Mouse (Mus musculus) neural tube, embryonic 14.5 days (tissue): ENCODE data around the gene Rprd1b. TPM values are rescaled to one million over a fixed set of nuclear protein-coding genes. Genes with fewer than 3 reads are reported as not detected.

Experiments
- ATAC-seq: fragments of 200-750 bp; cut with Nextera tagmentation; 2 replicates; pipeline ENCODE4 v1.8.0; 2017; ENCODE audit warnings: low read depth, mild to moderate bottlenecking, moderate TSS enrichment, moderate library complexity
- H3K27ac ChIP-seq: fragments of 300-500 bp; sonication (generic); 2 replicates; pipeline ENCODE4 v1.5.1; 2014; ENCODE audit warnings: low read depth, mild to moderate bottlenecking, control low read depth, low read length, moderate library complexity, mixed read lengths
- H3K27me3 ChIP-seq: fragments of 300-500 bp; sonication (generic); 2 replicates; pipeline ENCODE4 v1.6.1; 2014; ENCODE audit warnings: low read length; ENCODE audit not compliant: control insufficient read depth, insufficient read depth
- H3K36me3 ChIP-seq: fragments of 300-500 bp; sonication (generic); 2 replicates; pipeline ENCODE4 v1.6.1; 2014; ENCODE audit warnings: low read length, mixed read lengths; ENCODE audit not compliant: control insufficient read depth, insufficient read depth
- H3K4me1 ChIP-seq: fragments of 300-500 bp; sonication (generic); 2 replicates; pipeline ENCODE4 v1.6.1; 2014; ENCODE audit warnings: low read length; ENCODE audit not compliant: control insufficient read depth, insufficient read depth
- H3K4me2 ChIP-seq: fragments of 300-500 bp; sonication (generic); 2 replicates; pipeline ENCODE4 v1.6.1; 2014; ENCODE audit warnings: mild to moderate bottlenecking, low read depth, low read length, control low read depth
- H3K4me3 ChIP-seq: fragments of 300-500 bp; sonication (generic); 2 replicates; pipeline ENCODE4 v1.5.1; 2014; ENCODE audit warnings: low read depth, low read length, control low read depth, mixed read lengths
- H3K9ac ChIP-seq: fragments of 300-500 bp; sonication (generic); replicated peaks from 2 replicates; pipeline ENCODE4 v1.6.1; 2014; ENCODE audit warnings: low read depth, mild to moderate bottlenecking, control low read depth, low read length, mixed read lengths
- H3K9me3 ChIP-seq: fragments of 300-500 bp; sonication (generic); 2 replicates; pipeline ENCODE4 v1.6.1; 2016; ENCODE audit warnings: low read length; ENCODE audit not compliant: control insufficient read depth
- WGBS: fragments of 180-500 bp; shearing (Covaris S2); extraction: QIAGEN DNeasy Blood & Tissue Kit; methylation state at CpG from one replicate; pipeline ENCODE4 v1.1.7; 2014; 5-methylcytosine and 5-hydroxymethylcytosine counted together
- polyA plus RNA-seq: library from polyadenylated mRNA; unstranded; fragments of >200 nt; fragmentation: Nextera tagmentation; extraction: Ambion mirVana; gene quantifications from 2 replicates; pipeline ENCODE4 v1.2.1, GENCODE M21; 2014

The Rprd1b gene
- polyA plus RNA-seq, 1 experiment from 2014 or later, result 38.6 TPM

GRCm38 (mm10) chr2:158035813-158036212 is 7.5 kb downstream of the Rprd1b start:
- WGBS, result 98% methylated on average over 2 of the region's 2 CpGs
- peaks cover 13% of the 10 kb centered on the region; the same call in 1 of the 2 replicates for H3K36me3 ChIP-seq
- H3K9me3 ChIP-seq, result no peaks in the 10 kb centered on the region
- no peaks in the 10 kb centered on the region for H3K27me3 ChIP-seq
- no peak overlapping the region for H3K27ac ChIP-seq
- peaks cover 13% of the 10 kb centered on the region for H3K4me1 ChIP-seq
- no peak overlapping the region for H3K4me3 ChIP-seq
- no peak overlapping the region for H3K9ac ChIP-seq
- ATAC-seq, result no peak
- no peak overlapping the region for H3K4me2 ChIP-seq

GRCm38 (mm10) chr2:158036408-158036807 is 8.1 kb downstream of the Rprd1b start:
- Histone ChIP-seq H3K9ac (no peak overlapping the region), H3K27ac (no peak overlapping the region), H3K4me2 (no peak overlapping the region), H3K36me3 (peaks cover 13% of the 10 kb centered on the region; the same call in 1 of the 2 replicates), H3K9me3 (no peaks in the 10 kb centered on the region), H3K27me3 (no peaks in the 10 kb centered on the region), H3K4me3 (no peak overlapping the region), H3K4me1 (peaks cover 8% of the 10 kb centered on the region)
- no peak for ATAC-seq
- 92% methylated on average over 6 of the region's 6 CpGs for WGBS

- Histone ChIP-seq H3K36me3 (peaks cover 13% of the 10 kb centered on the region; the same call in 1 of the 2 replicates), H3K4me1 (peaks cover 5% of the 10 kb centered on the region; the same call in 1 of the 2 replicates), H3K27me3 (no peaks in the 10 kb centered on the region), H3K9ac (no peak overlapping the region), H3K9me3 (no peaks in the 10 kb centered on the region), H3K4me2 (no peak overlapping the region), H3K4me3 (no peak overlapping the region), H3K27ac (no peak overlapping the region)
- 93% methylated on average over 7 of the region's 7 CpGs for WGBS
- ATAC-seq, result no peak
Measured at GRCm38 (mm10) chr2:158036953-158037352, 8.7 kb downstream of the Rprd1b start.

- Histone ChIP-seq H3K4me3 (no peak overlapping the region), H3K4me2 (no peak overlapping the region), H3K9me3 (no peaks in the 10 kb centered on the region), H3K36me3 (peaks cover 13% of the 10 kb centered on the region), H3K27ac (no peak overlapping the region), H3K27me3 (no peaks in the 10 kb centered on the region), H3K9ac (no peak overlapping the region), H3K4me1 (no peaks in the 10 kb centered on the region)
- no peak for ATAC-seq
- WGBS, result 94% methylated on average over 1 of the region's 1 CpGs
Measured at GRCm38 (mm10) chr2:158037571-158037970, 9.3 kb downstream of the Rprd1b start.

- Histone ChIP-seq H3K4me3 (no peak overlapping the region), H3K9me3 (no peaks in the 10 kb centered on the region), H3K27ac (no peak overlapping the region), H3K9ac (no peak overlapping the region), H3K27me3 (no peaks in the 10 kb centered on the region), H3K36me3 (peaks cover 28% of the 10 kb centered on the region), H3K4me1 (no peaks in the 10 kb centered on the region), H3K4me2 (no peak overlapping the region)
- WGBS, result 88% methylated on average over 1 of the region's 1 CpGs
- ATAC-seq, result no peak
Measured at GRCm38 (mm10) chr2:158039662-158040061, 11.4 kb downstream of the Rprd1b start.

- Histone ChIP-seq H3K27me3 (no peaks in the 10 kb centered on the region), H3K27ac (no peak overlapping the region), H3K4me2 (no peak overlapping the region), H3K9ac (no peak overlapping the region), H3K9me3 (no peaks in the 10 kb centered on the region), H3K4me1 (no peaks in the 10 kb centered on the region), H3K36me3 (peaks cover 31% of the 10 kb centered on the region), H3K4me3 (no peak overlapping the region)
- 74% methylated on average over 2 of the region's 2 CpGs for WGBS
- no peak for ATAC-seq
Measured at GRCm38 (mm10) chr2:158040396-158040795, 12.1 kb downstream of the Rprd1b start.

- H3K4me2 ChIP-seq, result no peak overlapping the region
Measured at GRCm38 (mm10) chr2:158043504-158043903, 15.2 kb downstream of the Rprd1b start.

GRCm38 (mm10) chr2:158046186-158046585 is 17.9 kb downstream of the Rprd1b start:
- Histone ChIP-seq H3K4me3 (no peak overlapping the region), H3K27me3 (no peaks in the 10 kb centered on the region), H3K36me3 (peaks cover 35% of the 10 kb centered on the region), H3K9me3 (no peaks in the 10 kb centered on the region), H3K27ac (no peak overlapping the region), H3K4me2 (no peak overlapping the region), H3K4me1 (no peaks in the 10 kb centered on the region), H3K9ac (no peak overlapping the region)
- no peak for ATAC-seq
- 86% methylated on average over 4 of the region's 4 CpGs for WGBS

More at GRCm38 (mm10) chr2:158043504-158043903, 15.2 kb downstream of the Rprd1b start:
- Histone ChIP-seq H3K9me3 (no peaks in the 10 kb centered on the region), H3K4me3 (no peak overlapping the region), H3K36me3 (peaks cover 30% of the 10 kb centered on the region), H3K27ac (no peak overlapping the region), H3K4me1 (no peaks in the 10 kb centered on the region), H3K27me3 (no peaks in the 10 kb centered on the region), H3K9ac (no peak overlapping the region)
- WGBS, result 91% methylated on average over 8 of the region's 8 CpGs
- no peak for ATAC-seq

GRCm38 (mm10) chr2:158047903-158048302 is 19.6 kb downstream of the Rprd1b start:
- Histone ChIP-seq H3K9me3 (no peaks in the 10 kb centered on the region), H3K27ac (no peak overlapping the region), H3K9ac (no peak overlapping the region), H3K4me3 (no peak overlapping the region), H3K4me2 (no peak overlapping the region), H3K4me1 (no peaks in the 10 kb centered on the region), H3K36me3 (peaks cover 40% of the 10 kb centered on the region), H3K27me3 (no peaks in the 10 kb centered on the region)
- ATAC-seq, result no peak
- 74% methylated on average over 3 of the region's 3 CpGs for WGBS
